Mouse (Mus musculus) CD4-positive, CD25-positive, alpha-beta regulatory T cell, adult 2 months (primary cell): ENCODE measurements around the gene Rasl11a.
"Not testable (repeated sequence)": the region's sequence is repeated elsewhere in the genome, so short reads cannot be mapped to it uniquely, and the experiment has no call there.

Source experiments
- DNase-seq: peaks from one replicate; pipeline ENCODE4 v3.0.0-alpha.2; 2012; ENCODE audit warnings: low read depth, low spot score

Rasl11a gene

DNA sequence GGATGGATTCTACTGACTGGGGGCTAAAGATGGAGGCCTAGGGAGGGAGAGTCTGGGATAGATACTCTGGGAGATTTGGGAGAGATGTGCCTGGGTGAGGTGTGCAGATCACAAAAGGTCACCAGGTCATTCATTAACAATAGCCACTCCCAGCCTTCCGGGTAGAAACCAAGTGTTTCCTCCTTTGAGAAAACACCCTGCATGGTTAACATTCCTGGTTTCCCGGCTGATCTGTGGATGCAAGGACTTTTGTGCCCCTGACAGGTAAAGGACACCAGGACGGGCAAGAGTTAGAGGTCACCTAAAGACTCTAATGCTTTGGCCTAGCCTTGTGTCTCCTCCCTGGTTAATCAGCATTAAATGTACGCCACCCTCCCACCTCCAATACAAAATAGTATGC, 48.0 kb downstream of the Rasl11a start:
- DNase-seq = no peak

DNA sequence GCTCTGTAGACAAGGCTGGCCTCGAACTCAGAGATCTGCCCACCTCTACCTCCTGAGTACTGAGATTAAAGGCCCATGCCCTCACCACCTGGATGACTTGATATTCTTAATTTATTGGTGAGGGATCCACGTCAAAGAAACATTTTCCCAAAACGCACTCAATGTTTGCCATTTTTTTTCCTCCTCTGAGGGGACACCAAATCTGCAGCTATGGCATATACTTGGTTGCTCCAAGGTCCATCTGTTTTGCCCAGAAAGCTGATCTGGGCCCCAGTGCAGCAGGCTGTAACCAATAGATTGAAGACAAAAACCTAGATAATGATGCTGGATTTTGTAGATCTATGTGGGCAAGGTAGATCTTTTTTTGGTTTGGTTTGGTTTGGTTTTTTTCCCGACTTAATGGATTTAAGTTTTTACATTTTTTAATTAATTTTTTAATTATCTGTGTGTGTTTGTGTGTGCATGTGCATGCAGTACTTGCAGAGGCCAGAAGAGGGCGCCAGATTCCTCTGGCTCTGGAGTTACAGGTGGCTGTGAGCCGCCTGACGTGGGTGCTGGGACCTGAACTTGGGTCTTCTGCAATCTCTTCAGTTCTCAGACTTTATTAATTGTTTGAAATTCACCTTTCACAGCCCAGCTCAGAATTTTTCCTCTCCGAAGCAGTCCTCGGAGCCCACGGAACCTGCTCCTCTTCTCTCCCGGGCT, 48.8 kb downstream of the Rasl11a start:
- peak; percentile 55 for DNase-seq

GRCm38 (mm10) chr5:146895667-146896066, 50.8 kb downstream of the Rasl11a start:
- DNase-seq = not testable (repeated sequence)

DNA sequence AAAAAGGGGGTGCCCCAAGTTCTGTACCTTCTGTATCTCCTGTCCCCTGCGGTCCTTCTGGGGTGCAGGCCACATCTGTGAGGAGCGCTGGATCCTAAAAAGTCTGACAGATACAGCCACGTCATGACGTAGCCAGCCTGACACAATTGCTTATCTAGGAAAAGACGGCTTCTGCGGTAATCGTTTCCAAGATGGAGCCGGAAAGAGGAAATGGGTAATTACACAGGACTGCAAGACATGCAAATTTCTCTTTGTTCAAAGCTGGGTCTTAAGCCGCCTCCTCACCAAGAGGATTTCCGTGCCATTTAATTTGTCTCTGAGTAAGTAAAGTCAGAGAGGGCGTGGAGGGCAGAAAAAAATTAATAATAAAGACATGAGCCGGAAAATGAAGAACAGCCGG, 52.1 kb downstream of the Rasl11a start:
- peak; percentile 77 for DNase-seq
